Comparison of ENCODE assay signal across 8 mouse cellular contexts in the genomic region with DNA sequence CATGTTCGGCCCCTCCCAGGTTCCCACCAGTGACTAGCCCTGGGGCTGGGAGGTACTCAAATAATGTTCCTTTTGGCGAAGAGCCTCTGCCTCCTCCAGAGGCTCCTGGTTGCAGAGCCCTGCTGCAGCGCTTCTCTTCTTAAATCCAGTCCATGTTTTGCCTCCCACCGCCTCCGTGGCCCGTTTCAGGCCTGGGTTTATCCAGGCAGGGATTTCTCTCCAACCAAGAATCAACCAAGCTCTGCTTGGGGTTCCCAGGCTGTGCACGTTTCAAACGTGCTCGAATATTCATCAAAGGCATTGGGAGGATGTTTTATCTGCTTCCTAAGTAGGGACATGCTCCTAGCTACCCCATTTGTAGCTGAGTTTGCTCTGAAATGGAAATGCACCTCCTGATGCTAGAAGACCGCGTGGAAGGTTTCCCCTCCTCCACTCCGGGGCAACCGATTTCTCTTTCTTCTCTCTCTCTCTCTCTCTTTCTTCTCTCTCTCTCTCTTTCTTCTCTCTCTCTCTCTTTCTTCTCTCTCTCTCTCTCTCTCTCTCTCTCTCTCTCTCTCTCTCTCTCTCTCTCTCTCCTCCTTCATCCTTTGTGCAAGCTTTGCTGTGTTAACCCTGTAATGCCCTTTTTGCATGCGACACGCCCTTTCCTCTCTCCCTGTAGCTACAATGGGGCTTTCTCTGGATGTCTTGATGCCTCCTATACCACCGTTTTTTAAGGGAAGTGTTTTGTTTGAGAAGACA. TPM values are rescaled to one million over a fixed set of nuclear protein-coding genes. Genes with fewer than 3 reads are reported as not detected.
DNase-seq lines count a peak whose midpoint lies in the region; ATAC-seq and TF ChIP-seq lines count a peak whose summit lies in the region.

No protein-coding gene starts in this region.

- under 1% methylated on average over 16 of the region's 16 CpGs for WGBS in forebrain, postnatal 0 days
- WGBS in lung, embryonic 15.5 days, result under 1% methylated on average over 16 of the region's 16 CpGs

- peak; percentile 90 for DNase-seq in ES-CJ7 (ENCODE audit: low read depth, low spot score)
- peak; percentile 78 for DNase-seq in cerebellum, adult 11 months
- peak; percentile 99 for DNase-seq in forebrain, postnatal 0 days
- DNase-seq in heart, postnatal 4 days, result peak; percentile 90
- DNase-seq in layer of hippocampus, adult 8-10 months (ENCODE audit: low spot score in 2 of 2), result peak; percentile 66 to 82
- peak; percentile 63 for DNase-seq in ovary, adult 18-20 months (ENCODE audit: low spot score)
- peak; percentile 94 for DNase-seq in thymus, postnatal 0 days (ENCODE audit: low spot score)

- peak overlapping the region; percentile 41 for H3K4me3 ChIP-seq in forebrain, postnatal 0 days (ENCODE audit: low read depth, low read length)
- peak overlapping the region; percentile 55 for H3K4me3 ChIP-seq in lung, embryonic 15.5 days

- H3K36me3 ChIP-seq in forebrain, postnatal 0 days (ENCODE audit: insufficient read depth), result no peaks in the 10 kb centered on the region
- H3K36me3 ChIP-seq in lung, embryonic 15.5 days, result no peaks in the 10 kb centered on the region

- no peaks in the 10 kb centered on the region for H3K9me3 ChIP-seq in forebrain, postnatal 0 days (ENCODE audit: low read length)
- no peaks in the 10 kb centered on the region for H3K9me3 ChIP-seq in lung, embryonic 15.5 days

- no peaks in the 10 kb centered on the region for H3K27me3 ChIP-seq in forebrain, postnatal 0 days (ENCODE audit: insufficient read depth, low read length)
- H3K27me3 ChIP-seq in lung, embryonic 15.5 days, result no peaks in the 10 kb centered on the region

- no peak for TF ChIP-seq CTCF in forebrain, postnatal 0 days (IDR thresholded peaks at IDR 0.05; ENCODE audit: low read depth)

- peak overlapping the region; percentile 57 for H3K4me2 ChIP-seq in forebrain, postnatal 0 days (ENCODE audit: low read depth)
- H3K4me2 ChIP-seq in lung, embryonic 15.5 days, result peak overlapping the region; percentile 59

- peaks cover 14% of the 10 kb centered on the region for H3K4me1 ChIP-seq in forebrain, postnatal 0 days (ENCODE audit: insufficient read depth)
- H3K4me1 ChIP-seq in lung, embryonic 15.5 days, result peaks cover 11% of the 10 kb centered on the region; the same call in 1 of the 2 replicates

- H3K27ac ChIP-seq in forebrain, postnatal 0 days (ENCODE audit: low read depth, low read length), result peak overlapping the region; percentile 97
- peak overlapping the region; percentile 96 for H3K27ac ChIP-seq in lung, embryonic 15.5 days

- peak; percentile 98 for ATAC-seq in forebrain, postnatal 0 days
- ATAC-seq in lung, embryonic 15.5 days (ENCODE audit: borderline replicate concordance, extremely low read depth, low FRiP score, low TSS enrichment), result peak; percentile 95

- peak overlapping the region; percentile 61 for H3K9ac ChIP-seq in forebrain, postnatal 0 days
- peak overlapping the region; percentile 39 for H3K9ac ChIP-seq in lung, embryonic 15.5 days

RNA-seq across cellular contexts. Expression of a gene that starts 40.2 kb away (rescaled TPM):
- total RNA-seq in forebrain, postnatal 0 days (2014; rRNA removed), result not detected in 2 replicates
- not detected in 2 replicates for polyA plus RNA-seq in forebrain, postnatal 0 days (2015; fragmentation: Nextera tagmentation; extraction: Ambion mirVana)
- total RNA-seq in heart, postnatal 4 days (2021), result not detected
- total RNA-seq in layer of hippocampus, adult 8-10 months (2022), result not detected
- polyA plus RNA-seq in lung, embryonic 15.5 days (2015; fragmentation: Nextera tagmentation; extraction: Ambion mirVana), result not detected in 2 replicates
- not detected in 2 replicates for polyA plus RNA-seq in thymus, postnatal 0 days (2015; fragmentation: Nextera tagmentation; extraction: Ambion mirVana)

Comparison
In these comparisons a context has a peak if more than half of its experiments do, and no peak if none do; other contexts are left out.
1. Peak in every context shown above with its lines: DNase-seq, ATAC-seq, H3K4me3 ChIP-seq and H3K27ac ChIP-seq.